Mouse (Mus musculus) brain, embryonic 14.5 days (tissue): ENCODE data around the gene Pknox2.
A peak's percentile ranks its signal among the peaks of the same experiment; 100 is the strongest.

Experiments used
- CTCF ChIP-seq: fragments of 200-500 bp; IDR thresholded peaks from 2 replicates; pipeline ENCODE4 v1.5.1; 2012; ENCODE audit warnings: inconsistent platforms, mild to moderate bottlenecking, moderate library complexity, borderline replicate concordance; ENCODE audit not compliant: insufficient read depth, insufficient read length; ENCODE audit errors: extremely low read depth
- POLR2A ChIP-seq: fragments of 200-500 bp; IDR thresholded peaks from 2 replicates; pipeline ENCODE4 v1.6.1; 2012; ENCODE audit warnings: mild to moderate bottlenecking, inconsistent platforms, borderline replicate concordance; ENCODE audit not compliant: poor library complexity, insufficient read depth, insufficient read length, severe bottlenecking; ENCODE audit errors: extremely low read depth

- TF ChIP-seq CTCF (peak; percentile 58; the same call in 1 of the 2 replicates), POLR2A (no peak)
Observed at GRCm38 (mm10) chr9:36965720-36966119, 181.5 kb downstream of the Pknox2 start.
